Mouse (Mus musculus) myocyte (in vitro differentiated cells): ENCODE data around the gene 1110017D15Rik.

ENCODE experiments used
- E2F4 ChIP-seq: IDR thresholded peaks from one replicate; pipeline ENCODE4 v1.6.1; 2011; ENCODE audit warnings: mild to moderate bottlenecking, control low read depth, moderate library complexity; ENCODE audit not compliant: insufficient read depth
- MYOG ChIP-seq, 3 experiments: IDR thresholded peaks; one replicate each; pipeline ENCODE4 v1.6.1; 2011; ENCODE audit warnings: control low read depth in 2 of 3, low read depth in 2 of 3, mild to moderate bottlenecking in 2 of 3; ENCODE audit not compliant: insufficient read length in 2 of 3, control insufficient read depth in 1 of 3, insufficient read depth in 1 of 3
- POLR2A ChIP-seq: IDR thresholded peaks from one replicate; pipeline ENCODE4 v1.6.1; 2011; ENCODE audit warnings: low read depth, mild to moderate bottlenecking, control low read depth, moderate library complexity; ENCODE audit not compliant: insufficient read length
- POLR2AphosphoS2 ChIP-seq: IDR thresholded peaks from one replicate; pipeline ENCODE4 v1.6.1; 2011; ENCODE audit warnings: low read depth, control low read depth; ENCODE audit not compliant: insufficient read length
- TCF12 ChIP-seq: IDR thresholded peaks from one replicate; pipeline ENCODE4 v1.6.1; 2011; ENCODE audit warnings: mild to moderate bottlenecking, control low read depth; ENCODE audit not compliant: poor library complexity, insufficient read depth, severe bottlenecking

DNA sequence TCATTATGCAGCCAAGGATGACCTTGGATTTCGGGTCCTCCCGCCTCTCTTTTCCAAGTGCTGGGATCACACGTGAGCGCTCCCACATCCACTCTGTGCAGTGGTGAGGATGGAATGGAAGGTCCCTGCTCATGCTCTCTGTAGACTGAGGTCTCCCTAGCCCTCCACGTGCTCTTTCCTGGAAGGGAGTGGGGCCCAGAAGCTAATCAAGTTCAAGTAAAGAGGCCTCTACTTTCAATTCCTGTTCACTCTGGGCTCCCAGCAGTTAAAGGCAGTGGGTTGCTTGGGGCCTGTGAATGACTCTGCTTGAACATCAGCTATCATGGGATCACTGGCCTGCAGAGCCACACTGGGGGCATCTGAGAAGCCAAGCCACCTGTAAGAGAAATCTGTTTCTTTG, 46.2 kb upstream of the 1110017D15Rik start:
- TF ChIP-seq TCF12 = no peak
- no peak for TF ChIP-seq MYOG (IDR thresholded peaks at IDR 0.05; ENCODE audit: control insufficient read depth in 1 of 3, insufficient read depth in 1 of 3, insufficient read length in 2 of 3, low read depth in 2 of 3)
- TF ChIP-seq POLR2A = no peak
- TF ChIP-seq POLR2AphosphoS2 = no peak
- TF ChIP-seq E2F4 = no peak
